Mouse (Mus musculus) frontal cortex, adult 2 months (tissue): ENCODE measurements at regions not wholly inside any gene's neighbourhood (a gene's known extent, or its start where the extent isn't known, plus 50 kb on each side); places are given as distances from the start of the nearest gene placed in this dataset.
A peak's percentile ranks its signal among the peaks of the same experiment; 100 is the strongest.

ENCODE experiments used
- DNase-seq, 2 experiments: peaks; one replicate each; pipeline ENCODE4 v3.0.0; 2022; ENCODE audit warnings: low spot score in 1 of 2; ENCODE audit errors: extremely low spot score in 1 of 2

- peak in 1 of 2 experiments; percentile 11 for DNase-seq
Observed at GRCm38 (mm10) chr6:51743105-51743660, 219.5 kb downstream of the Snx10 start.

- DNase-seq = no peak
Observed at GRCm38 (mm10) chr6:51744607-51745006, 220.9 kb downstream of the Snx10 start.

DNA sequence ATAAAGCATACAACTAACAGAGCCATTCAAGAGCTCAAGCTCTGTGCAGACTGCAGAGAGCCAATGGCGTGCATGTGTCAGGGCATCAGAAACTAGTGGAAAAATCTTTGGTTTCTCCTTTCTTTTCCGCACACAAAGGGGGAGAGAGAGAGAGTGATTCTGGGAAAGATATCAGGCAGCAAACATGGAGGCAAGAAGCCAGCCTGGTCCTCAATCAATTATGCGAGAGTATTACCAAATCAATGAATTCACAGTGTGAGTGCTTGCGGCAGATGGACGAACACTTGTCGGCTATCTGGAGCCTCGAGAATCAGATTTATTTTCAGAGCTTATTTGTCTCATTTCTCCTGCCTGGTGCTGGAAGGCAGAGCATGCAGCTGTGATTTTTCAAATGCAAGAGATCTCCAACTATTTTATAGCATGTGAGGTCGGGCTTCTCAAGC, 230.6 kb downstream of the Snx10 start:
- DNase-seq = peak in 1 of 2 experiments; percentile 22

DNA sequence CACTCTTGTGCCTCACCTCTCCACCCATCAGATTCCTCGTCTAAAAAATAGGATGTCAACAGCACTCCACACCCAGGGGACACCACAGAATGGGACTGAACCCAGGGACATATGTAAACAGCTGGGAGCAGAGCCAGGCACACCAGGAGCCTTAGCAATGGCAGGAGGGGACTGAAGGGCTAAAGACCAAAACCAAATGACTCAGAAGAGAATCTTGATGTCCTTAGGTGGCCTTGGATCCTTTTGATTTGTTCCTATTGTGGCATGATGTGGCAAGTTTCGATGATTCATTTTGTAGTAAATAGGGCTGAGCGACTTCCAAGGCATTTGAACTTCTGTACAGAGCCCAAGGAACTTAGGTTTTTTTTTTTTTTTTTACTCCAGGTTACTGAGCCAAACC, 233.4 kb downstream of the Snx10 start:
- no peak for DNase-seq

DNA sequence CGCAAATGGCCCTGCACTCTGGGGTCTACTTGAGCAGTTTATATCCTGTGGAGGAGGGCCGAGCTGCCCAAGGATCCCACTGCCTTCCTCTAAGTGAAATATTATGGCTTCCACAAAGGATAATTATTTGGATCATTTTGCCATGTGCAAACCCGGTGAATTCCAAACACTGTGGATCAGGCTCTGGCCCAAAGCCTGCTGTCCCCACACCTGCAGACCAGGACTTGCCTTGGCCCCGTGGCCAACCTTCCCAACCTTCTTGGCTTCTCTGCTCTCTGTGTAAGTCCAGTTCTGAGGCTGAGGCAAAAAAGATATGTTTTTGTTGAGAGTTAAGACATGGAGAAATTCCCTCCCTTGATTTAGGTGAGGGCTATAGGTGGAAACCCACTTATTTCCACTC, 234.0 kb downstream of the Snx10 start:
- DNase-seq = no peak

- DNase-seq = no peak
Observed at GRCm38 (mm10) chr6:51758781-51759180, 235.1 kb downstream of the Snx10 start.

DNA sequence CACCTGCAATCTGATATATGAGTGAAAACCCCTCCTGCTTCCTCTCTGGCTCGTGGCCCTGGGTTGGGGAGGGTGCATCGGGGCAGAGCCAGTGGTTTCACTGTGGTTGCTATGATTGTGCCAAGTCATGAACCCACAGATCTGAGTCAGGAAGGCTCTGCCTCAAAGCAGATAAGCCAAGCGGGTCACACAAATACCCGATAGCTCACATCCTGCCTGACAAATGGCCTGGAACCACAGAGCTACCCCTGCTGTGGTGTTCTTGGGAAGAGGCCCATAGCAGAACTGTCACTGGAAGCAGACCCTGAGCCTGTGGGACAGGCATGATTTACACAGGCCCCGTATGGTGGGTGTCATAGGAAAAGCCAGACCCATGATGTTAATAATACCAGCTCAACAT, 236.7 kb downstream of the Snx10 start:
- DNase-seq = no peak

- DNase-seq = no peak
Observed at GRCm38 (mm10) chr6:51761506-51761905, 237.8 kb downstream of the Snx10 start.

DNA sequence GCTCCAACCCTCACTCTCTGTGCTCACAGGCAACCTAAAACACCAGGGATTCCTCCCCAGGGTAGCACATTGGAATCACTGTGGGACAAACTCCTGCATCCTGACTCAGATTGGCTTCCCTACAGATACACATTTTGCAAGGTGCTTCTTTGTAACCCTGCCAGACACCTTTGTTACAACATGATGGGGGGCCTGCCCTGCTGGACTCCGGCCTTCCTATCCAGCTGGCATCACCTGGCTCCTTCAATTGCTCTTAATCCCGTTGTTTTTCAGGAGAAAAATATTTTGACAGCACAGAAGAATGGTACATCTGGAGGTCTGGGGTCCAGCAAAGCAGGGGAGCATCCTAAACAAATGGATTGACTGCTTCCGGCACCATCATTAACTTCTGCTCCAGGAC, 242.8 kb downstream of the Snx10 start:
- DNase-seq = no peak

- peak in 1 of 2 experiments; percentile 11 for DNase-seq
Observed at GRCm38 (mm10) chr6:51767582-51768341, 244.1 kb downstream of the Snx10 start.

GRCm38 (mm10) chr6:51771001-51771400, 241.3 kb downstream of the Skap2 start:
- no peak for DNase-seq

- no peak for DNase-seq
Observed at GRCm38 (mm10) chr6:51771424-51771823, 240.9 kb downstream of the Skap2 start.

GRCm38 (mm10) chr6:51774771-51775170, 237.6 kb downstream of the Skap2 start:
- no peak for DNase-seq

DNA sequence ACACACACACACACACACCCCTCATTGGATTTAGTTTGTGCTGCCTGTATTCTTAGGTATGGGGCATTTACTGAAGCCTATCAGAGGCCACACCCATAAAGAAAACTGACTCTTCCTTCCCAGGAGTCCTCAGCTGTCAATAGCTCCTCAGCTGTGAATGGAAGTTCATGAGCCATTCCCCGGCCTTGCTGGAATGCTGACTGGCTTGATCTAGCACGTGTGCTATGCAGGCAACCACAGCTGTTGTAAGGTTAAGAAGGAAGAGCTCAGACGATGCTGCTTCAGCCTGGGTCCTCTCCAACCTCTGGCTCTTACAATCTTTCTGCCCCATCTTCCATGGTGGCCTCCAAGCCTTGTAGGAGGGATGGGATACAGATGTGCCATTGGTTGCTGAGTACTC, 226.7 kb downstream of the Skap2 start:
- no peak for DNase-seq

DNA sequence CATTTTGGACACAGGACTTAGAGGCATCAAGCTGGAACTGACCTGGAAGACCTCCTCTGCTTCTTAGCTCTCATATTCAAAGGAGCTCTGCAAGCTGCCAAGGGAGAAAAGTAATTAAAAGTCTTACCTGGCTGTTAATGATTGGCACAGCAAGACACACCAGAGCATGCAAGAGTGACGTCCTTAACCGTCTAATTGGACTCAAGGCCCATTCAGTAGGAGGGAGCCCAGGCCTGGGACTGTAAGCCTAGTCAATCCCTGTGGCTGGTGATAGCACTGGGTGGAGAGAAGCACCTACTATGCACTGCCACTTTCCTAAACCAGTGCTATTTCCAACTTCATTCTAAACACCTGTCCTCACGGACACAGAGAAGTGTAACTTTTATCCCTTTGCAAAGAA, 225.5 kb downstream of the Skap2 start:
- DNase-seq = no peak

- DNase-seq = no peak
Observed at GRCm38 (mm10) chr6:51788156-51788555, 224.2 kb downstream of the Skap2 start.

- DNase-seq = no peak
Observed at GRCm38 (mm10) chr6:51790293-51790692, 222.1 kb downstream of the Skap2 start.

DNA sequence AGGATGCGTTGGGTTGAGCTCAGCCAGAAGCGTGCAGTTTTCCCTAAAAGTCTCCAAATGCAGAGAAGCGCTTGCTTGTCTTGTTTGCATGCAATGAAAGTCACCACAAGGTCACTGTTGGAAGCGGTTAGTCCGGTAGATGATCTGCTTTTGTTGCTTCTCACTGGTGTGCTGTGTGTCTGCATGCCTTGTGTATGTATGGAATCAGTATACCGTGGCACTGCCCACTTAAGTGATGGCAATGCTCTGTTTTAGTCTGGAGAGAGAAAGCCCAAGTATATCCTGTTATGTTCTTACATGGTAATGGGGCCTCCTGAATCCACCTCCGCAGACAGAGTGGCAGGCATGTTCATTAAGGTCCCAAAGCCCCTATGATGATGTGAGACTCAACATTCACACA, 221.7 kb downstream of the Skap2 start:
- DNase-seq = no peak

DNA sequence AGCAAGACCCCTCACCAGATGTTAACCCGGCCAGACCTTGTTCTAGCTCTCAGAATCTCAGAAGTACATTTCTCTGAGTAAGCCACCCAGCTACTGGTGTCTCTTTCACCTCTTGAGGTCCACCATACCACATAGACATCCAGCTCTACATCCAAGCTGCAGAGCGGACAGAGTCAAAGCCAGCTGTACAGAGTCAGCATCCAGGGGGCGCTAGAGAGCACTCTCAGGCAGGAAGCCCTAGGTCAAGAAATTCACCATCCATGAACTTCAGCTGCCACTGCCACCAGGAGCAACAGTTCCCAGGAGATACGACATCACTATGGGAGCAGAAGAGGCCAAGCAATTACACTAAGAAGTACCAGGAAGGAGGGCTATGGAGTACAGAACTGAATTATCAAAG, 217.0 kb downstream of the Skap2 start:
- peak in 1 of 2 experiments; percentile 8 for DNase-seq

GRCm38 (mm10) chr6:51798577-51799240, 213.6 kb downstream of the Skap2 start:
- DNase-seq = peak in 1 of 2 experiments; percentile 15

DNA sequence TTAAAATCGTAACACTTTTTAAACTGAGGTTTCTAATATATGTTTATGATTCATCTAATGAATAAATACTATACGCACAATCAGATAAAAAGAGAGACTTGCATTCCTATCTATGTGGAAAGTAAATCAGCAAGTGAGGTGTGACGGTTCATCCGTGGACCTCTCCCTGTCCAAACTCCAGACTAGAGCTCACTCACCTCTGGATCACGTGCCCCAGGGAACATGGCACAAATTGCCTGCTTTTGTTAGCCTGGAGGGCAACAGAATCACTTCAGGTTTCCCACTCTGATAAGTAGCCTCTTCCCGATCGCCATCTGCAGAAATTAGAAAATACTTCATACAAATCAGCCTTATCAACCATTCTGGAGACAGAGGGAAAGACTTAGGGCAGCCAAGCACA, 206.7 kb downstream of the Skap2 start:
- DNase-seq = no peak
